Mouse (Mus musculus) spleen, embryonic (tissue): ENCODE data around the gene Iqcd.

Experiments used
- CTCF ChIA-PET: fragments of 350-600 bp; sonication (Branson Sonifier 250); formaldehyde crosslinking; loops from one replicate; lab custom pipeline; 2022; lab: Charles Lee

Gene Iqcd

DNA sequence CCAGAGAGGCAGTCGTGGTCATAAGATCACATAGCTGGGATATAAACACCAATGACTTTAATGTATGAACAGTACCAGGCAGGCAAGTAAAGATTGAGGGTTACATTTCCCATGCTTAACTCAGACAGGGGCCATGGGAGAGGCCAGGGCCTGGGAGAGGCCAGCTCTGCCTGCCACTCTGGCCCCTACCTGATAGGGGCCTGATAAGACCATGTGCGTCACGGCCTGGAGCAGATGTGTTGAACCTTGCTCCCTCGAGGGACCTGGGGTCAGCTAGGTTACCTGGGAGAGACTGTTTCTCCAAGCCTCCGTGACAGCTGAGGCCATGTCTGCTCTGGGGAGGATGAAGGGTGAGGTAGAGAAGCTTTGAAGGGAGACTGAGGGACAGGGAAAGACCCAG lies 62.4 kb downstream of the Iqcd start:
- CTCF ChIA-PET, result interaction anchor here (0.7 to 3.1 kb wide), 7 partner anchors 13 to 64 kb away, joined by 3 to 14 read pairs (median 4); no protein-coding TSS in a partner anchor

DNA sequence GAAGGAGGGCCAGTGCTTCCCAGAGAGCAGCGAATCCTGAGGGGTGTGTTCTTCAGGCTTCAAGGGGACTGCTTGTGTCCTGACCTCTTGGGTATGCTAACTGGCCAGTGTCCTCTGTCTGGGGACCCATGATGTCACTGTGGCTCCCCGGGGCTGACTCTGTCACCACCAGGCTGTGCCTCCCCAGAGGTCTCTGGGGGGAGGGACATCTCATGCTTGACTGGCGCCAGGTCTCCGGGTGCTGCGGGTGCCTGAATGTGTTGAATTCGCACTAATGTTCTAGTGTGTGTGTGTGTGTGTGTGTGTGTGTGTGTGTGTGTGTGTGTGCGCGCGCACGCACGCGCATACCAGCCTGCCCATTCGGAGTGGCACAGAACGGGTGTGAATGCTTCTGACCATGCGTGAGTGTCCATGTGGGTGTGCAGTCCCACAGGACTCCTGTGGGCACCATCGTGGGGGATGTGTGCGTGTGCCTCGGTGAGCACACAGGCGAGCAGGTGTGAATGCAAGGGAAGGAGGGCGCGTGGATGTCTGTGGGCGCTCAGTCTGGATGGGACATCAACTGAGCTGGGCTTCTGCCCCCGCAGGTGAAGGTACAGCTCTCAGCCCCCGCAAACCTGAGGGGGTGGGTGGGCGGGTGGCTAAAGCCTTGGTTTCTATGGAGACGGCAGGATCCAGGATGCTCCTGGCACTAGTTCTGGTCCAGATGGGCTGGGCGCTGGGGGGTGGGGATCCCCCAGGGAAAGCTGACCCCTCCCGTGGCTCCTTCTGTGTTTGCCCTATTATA lies 64.3 kb downstream of the Iqcd start:
- CTCF ChIA-PET, result interaction anchor here (1.2 kb wide), 1 partner anchor 34 kb away, joined by 5 read pairs; no protein-coding TSS in a partner anchor

DNA sequence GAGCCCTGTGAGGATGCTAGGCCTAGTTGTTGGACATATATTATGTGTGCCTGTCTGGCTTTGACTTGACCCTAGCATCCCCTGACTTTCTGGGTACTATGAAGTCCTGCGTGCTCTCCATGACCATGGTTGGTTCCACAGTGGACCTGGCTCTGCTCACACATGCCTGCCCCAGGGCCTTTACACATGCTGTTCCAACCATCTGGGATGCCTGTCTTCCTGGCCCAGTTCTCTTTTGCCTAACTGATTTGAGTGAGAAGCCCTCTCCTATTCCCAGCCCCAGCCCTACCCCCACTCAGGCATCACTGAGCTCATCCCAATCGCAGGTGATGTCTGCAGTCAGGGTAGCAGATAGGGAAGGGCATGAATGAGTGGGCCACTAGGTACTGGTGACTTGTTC lies 65.1 kb downstream of the Iqcd start:
- CTCF ChIA-PET, result interaction anchor here (1.2 kb wide), 1 partner anchor 35 kb away, joined by 5 read pairs; no protein-coding TSS in a partner anchor

DNA sequence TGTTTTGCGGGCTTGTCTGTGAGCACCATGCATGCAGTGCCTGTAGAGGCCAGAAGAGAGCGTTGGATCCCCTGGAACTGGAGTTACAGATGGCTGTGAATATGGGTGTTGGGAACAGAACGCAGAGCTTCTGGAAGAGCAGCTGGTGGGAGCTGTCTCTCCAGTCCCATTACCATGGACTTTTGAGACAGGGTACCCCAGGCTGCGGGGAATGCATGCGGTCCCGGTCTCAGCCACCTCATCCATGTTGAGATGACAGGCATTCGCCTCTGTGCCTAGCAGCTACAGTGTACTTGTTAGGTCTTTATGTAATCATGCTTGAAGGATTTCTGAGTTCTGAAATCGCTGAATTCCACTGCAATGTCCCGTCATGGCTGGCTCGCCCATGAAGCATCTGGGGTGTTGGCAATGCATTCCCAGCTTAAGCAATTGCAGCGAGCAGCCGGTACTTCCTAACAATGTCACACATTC lies 67.5 kb downstream of the Iqcd start:
- CTCF ChIA-PET, result no interaction called here
